Comparison of ENCODE assay signal across 17 mouse cellular contexts in genomic region chr12:92152922-92153235, GRCm38 (mm10).
DNase-seq lines count a peak whose midpoint lies in the region; ATAC-seq and TF ChIP-seq lines count a peak whose summit lies in the region.
"Had no signal": no experiment of that assay in that cellular context is flagged by ENCODE, and none has a peak within 500 bp of the region (broad histone marks: within the 10 kb centered on the region; RNA-seq: fewer than 3 reads in every experiment).

No protein-coding gene starts in this region.

- peaks cover 6% of the 10 kb centered on the region for H3K4me1 ChIP-seq in forebrain, embryonic 12.5 days
- no peaks in the 10 kb centered on the region for H3K4me1 ChIP-seq in forebrain, embryonic 11.5 days (replicated peaks; ENCODE audit: control insufficient read depth, insufficient read depth, low read length)
- H3K4me1 ChIP-seq in hindbrain, embryonic 11.5 days (replicated peaks; ENCODE audit: control insufficient read depth, insufficient read depth, low read length) = no peaks in the 10 kb centered on the region
- 0 out of 2 replicates have a peak, but pooled peaks cover 6% of the 10 kb centered on the region for H3K4me1 ChIP-seq in hindbrain, embryonic 10.5 days (replicated peaks)
- no peaks in the 10 kb centered on the region for H3K4me1 ChIP-seq in kidney, embryonic 14.5 days (ENCODE audit: control insufficient read depth, insufficient read depth, low read length)
- H3K4me1 ChIP-seq in kidney, postnatal 0 days (replicated peaks; ENCODE audit: insufficient read depth, low read length) = no peaks in the 10 kb centered on the region

- ATAC-seq in forebrain, embryonic 12.5 days (ENCODE audit: low FRiP score) = 0 out of 2 replicates have a peak, but pooled peaks have one; percentile 4
- ATAC-seq in forebrain, embryonic 11.5 days (replicated peaks; ENCODE audit: low FRiP score) = no peak
- ATAC-seq in hindbrain, embryonic 11.5 days (ENCODE audit: low FRiP score) = peak; percentile 38; the same call in 1 of the 2 replicates
- peak; percentile 55; the same call in 1 of the 2 replicates for ATAC-seq in kidney, embryonic 14.5 days (ENCODE audit: low FRiP score, low TSS enrichment)
- ATAC-seq in kidney, postnatal 0 days (replicated peaks; ENCODE audit: low FRiP score, low read depth) = peak; percentile 54; the same call in 1 of the 2 replicates
- ATAC-seq: activated CD4-positive, CD25-positive, alpha-beta regulatory T cell, adult 4 months; hindbrain, postnatal 0 days; inflammation-experienced regulatory T-cells, adult 6 months had no signal

- no peaks in the 10 kb centered on the region for H3K27me3 ChIP-seq in forebrain, embryonic 12.5 days
- H3K27me3 ChIP-seq in forebrain, embryonic 11.5 days (ENCODE audit: control insufficient read depth, insufficient read depth, low read length) = no peaks in the 10 kb centered on the region
- no peaks in the 10 kb centered on the region for H3K27me3 ChIP-seq in hindbrain, embryonic 11.5 days (ENCODE audit: control insufficient read depth, insufficient read depth, low read length)
- H3K27me3 ChIP-seq in hindbrain, embryonic 10.5 days (ENCODE audit: insufficient read depth, poor library complexity, severe bottlenecking) = no peaks in the 10 kb centered on the region
- no peaks in the 10 kb centered on the region for H3K27me3 ChIP-seq in kidney, embryonic 14.5 days (ENCODE audit: control insufficient read depth, insufficient read depth, low read length)
- no peaks in the 10 kb centered on the region for H3K27me3 ChIP-seq in kidney, postnatal 0 days (ENCODE audit: insufficient read depth, low read length)

- no peak for TF ChIP-seq CTCF in kidney, postnatal 0 days (IDR thresholded peaks at IDR 0.05; ENCODE audit: low read depth)

- no peak overlapping the region for H3K27ac ChIP-seq in forebrain, embryonic 12.5 days
- H3K27ac ChIP-seq in forebrain, embryonic 11.5 days (ENCODE audit: low read depth, low read length) = no peak overlapping the region
- no peak overlapping the region for H3K27ac ChIP-seq in hindbrain, embryonic 11.5 days (ENCODE audit: low read depth, low read length)
- H3K27ac ChIP-seq in hindbrain, embryonic 10.5 days = no peak overlapping the region
- H3K27ac ChIP-seq in kidney, embryonic 14.5 days (ENCODE audit: low read depth, low read length) = no peak overlapping the region
- no peak overlapping the region for H3K27ac ChIP-seq in kidney, postnatal 0 days
- H3K27ac ChIP-seq: forebrain, embryonic 10.5 days; hindbrain, embryonic 14.5 days; hindbrain, postnatal 0 days had no signal

- no peak overlapping the region for H3K9ac ChIP-seq in forebrain, embryonic 12.5 days
- H3K9ac ChIP-seq in forebrain, embryonic 11.5 days (ENCODE audit: low read length) = no peak overlapping the region
- no peak overlapping the region for H3K9ac ChIP-seq in hindbrain, embryonic 11.5 days (ENCODE audit: low read depth, low read length)
- H3K9ac ChIP-seq in kidney, embryonic 14.5 days (ENCODE audit: low read depth, low read length) = no peak overlapping the region
- no peak overlapping the region for H3K9ac ChIP-seq in kidney, postnatal 0 days (ENCODE audit: low read depth, low read length)
- H3K9ac ChIP-seq: hindbrain, embryonic 14.5 days had no signal

- H3K4me3 ChIP-seq in forebrain, embryonic 12.5 days (replicated peaks) = no peak overlapping the region
- no peak overlapping the region for H3K4me3 ChIP-seq in forebrain, embryonic 11.5 days (ENCODE audit: low read depth, low read length)
- H3K4me3 ChIP-seq in hindbrain, embryonic 11.5 days (ENCODE audit: low read depth, low read length) = no peak overlapping the region
- H3K4me3 ChIP-seq in hindbrain, embryonic 10.5 days = no peak overlapping the region
- H3K4me3 ChIP-seq in kidney, embryonic 14.5 days (ENCODE audit: low read length) = no peak overlapping the region
- H3K4me3 ChIP-seq in kidney, postnatal 0 days (replicated peaks; ENCODE audit: low read depth, low read length) = no peak overlapping the region
- H3K4me3 ChIP-seq: forebrain, embryonic 10.5 days had no signal

- H3K9me3 ChIP-seq in forebrain, embryonic 12.5 days = no peaks in the 10 kb centered on the region
- H3K9me3 ChIP-seq in forebrain, embryonic 11.5 days (ENCODE audit: control insufficient read depth, low read length) = no peaks in the 10 kb centered on the region
- H3K9me3 ChIP-seq in hindbrain, embryonic 11.5 days (ENCODE audit: control insufficient read depth, low read length) = no peaks in the 10 kb centered on the region
- H3K9me3 ChIP-seq in hindbrain, embryonic 10.5 days = no peaks in the 10 kb centered on the region
- no peaks in the 10 kb centered on the region for H3K9me3 ChIP-seq in kidney, embryonic 14.5 days (ENCODE audit: control insufficient read depth, low read length)
- H3K9me3 ChIP-seq in kidney, postnatal 0 days (replicated peaks; ENCODE audit: low read length) = no peaks in the 10 kb centered on the region
- H3K9me3 ChIP-seq: forebrain, embryonic 10.5 days had no signal

- 56% methylated on average over 2 of the region's 2 CpGs for WGBS in forebrain, embryonic 12.5 days
- WGBS in forebrain, embryonic 11.5 days = 67% methylated on average over 2 of the region's 2 CpGs
- WGBS in hindbrain, embryonic 11.5 days = 66% methylated on average over 2 of the region's 2 CpGs
- WGBS in hindbrain, embryonic 10.5 days = 67% methylated on average over 2 of the region's 2 CpGs
- WGBS in kidney, embryonic 14.5 days = 48% methylated on average over 2 of the region's 2 CpGs
- 33% methylated on average over 2 of the region's 2 CpGs for WGBS in kidney, postnatal 0 days

- H3K36me3 ChIP-seq in forebrain, embryonic 12.5 days (replicated peaks) = no peaks in the 10 kb centered on the region
- no peaks in the 10 kb centered on the region for H3K36me3 ChIP-seq in forebrain, embryonic 11.5 days (ENCODE audit: control insufficient read depth, insufficient read depth, low read length)
- H3K36me3 ChIP-seq in hindbrain, embryonic 11.5 days (ENCODE audit: control insufficient read depth, insufficient read depth, low read length) = no peaks in the 10 kb centered on the region
- no peaks in the 10 kb centered on the region for H3K36me3 ChIP-seq in hindbrain, embryonic 10.5 days
- no peaks in the 10 kb centered on the region for H3K36me3 ChIP-seq in kidney, embryonic 14.5 days (ENCODE audit: control insufficient read depth, insufficient read depth, low read length)
- H3K36me3 ChIP-seq in kidney, postnatal 0 days (ENCODE audit: insufficient read depth, low read length) = no peaks in the 10 kb centered on the region
- H3K36me3 ChIP-seq: forebrain, embryonic 10.5 days had no signal

- DNase-seq in forebrain, embryonic 11.5 days (ENCODE audit: low spot score) = no peak
- no peak for DNase-seq in hindbrain, embryonic 11.5 days (ENCODE audit: low spot score)
- no peak for DNase-seq in hindbrain, embryonic 10.5 days (ENCODE audit: low spot score)
- no peak for DNase-seq in kidney, postnatal 25 days
- DNase-seq in kidney, postnatal 0 days (ENCODE audit: low spot score) = peak; percentile 43
- no peak for DNase-seq in kidney, adult 8-10 months
- DNase-seq: cerebellum, postnatal 14 days; gastrocnemius, postnatal 10 days; heart, adult 11 months had no signal

- no peak overlapping the region for H3K4me2 ChIP-seq in forebrain, embryonic 12.5 days
- no peak overlapping the region for H3K4me2 ChIP-seq in forebrain, embryonic 11.5 days (ENCODE audit: low read depth, low read length, severe bottlenecking)
- no peak overlapping the region for H3K4me2 ChIP-seq in hindbrain, embryonic 11.5 days (replicated peaks; ENCODE audit: low read depth, low read length)
- no peak overlapping the region for H3K4me2 ChIP-seq in kidney, embryonic 14.5 days (replicated peaks; ENCODE audit: low read depth, low read length)
- no peak overlapping the region for H3K4me2 ChIP-seq in kidney, postnatal 0 days (ENCODE audit: low read length)
- H3K4me2 ChIP-seq: heart, embryonic 11.5 days; hindbrain, embryonic 14.5 days had no signal
